Mouse (Mus musculus) embryonic stem cell, embryonic (primary cell): ENCODE data around the gene Gm10306.

ENCODE experiments used
- CTCF ChIA-PET, 4 experiments: fragments of 300-600 bp in 2 of 4; fragments of 350-600 bp in 2 of 4; sonication (Branson Sonifier 250); formaldehyde crosslinking; loops; one replicate each; lab custom pipeline; 2022; ENCODE audit warnings: inconsistent platforms in 2 of 4; lab: Charles Lee
- POLR2A ChIA-PET, 4 experiments: fragments of 300-600 bp in 2 of 4; fragments of 350-600 bp in 2 of 4; sonication (Branson Sonifier 250); formaldehyde crosslinking; loops; one replicate each; lab custom pipeline; 2022; ENCODE audit warnings: antibody characterized with exemption in 4 of 4, inconsistent platforms in 1 of 4; lab: Charles Lee

Gene Gm10306

GRCm38 (mm10) chr4:94556265-94557054 lies at the start of gene Gm10306, which contains the start of gene Caap1:
TSS of gene Gm10306 (plus strand) at chr4:94556546.
TSS of gene Caap1 (minus strand) at chr4:94556796.
- POLR2A ChIA-PET, result interaction anchor here (0.6 to 2.4 kb wide), 28 partner anchors 8 to 423 kb away, joined by 3 to 13 read pairs (median 4); partner anchors contain the start of genes Mysm1 (in 1 of the 4) and Plaa (in 1 of the 4)

GRCm38 (mm10) chr4:94515366-94515765 lies 41.0 kb upstream of the Gm10306 start:
- POLR2A ChIA-PET, result interaction anchor here in 1 of 4 experiments (0.6 to 0.7 kb wide), 5 partner anchors 49 to 269 kb away, joined by 3 to 4 read pairs (median 3); no protein-coding TSS in a partner anchor

More at GRCm38 (mm10) chr4:94556265-94557054, at the start of gene Gm10306, which contains the start of gene Caap1:
- CTCF ChIA-PET, result interaction anchor here in 1 of 4 experiments (1.0 kb wide), 1 partner anchor 45 kb away, joined by 6 read pairs; no protein-coding TSS in a partner anchor

GRCm38 (mm10) chr4:94517631-94518030 lies 38.7 kb upstream of the Gm10306 start:
- POLR2A ChIA-PET, result no interaction called here
- CTCF ChIA-PET, result no interaction called here

More at GRCm38 (mm10) chr4:94515366-94515765, 41.0 kb upstream of the Gm10306 start:
- CTCF ChIA-PET, result no interaction called here

GRCm38 (mm10) chr4:94523321-94523720 lies 33.0 kb upstream of the Gm10306 start:
- CTCF ChIA-PET, result interaction anchor here in 2 of 4 experiments (0.6 to 0.7 kb wide), 2 partner anchors 10 to 225 kb away, joined by 3 read pairs; no protein-coding TSS in a partner anchor
- POLR2A ChIA-PET, result no interaction called here

GRCm38 (mm10) chr4:94529448-94529847 lies 26.9 kb upstream of the Gm10306 start:
- ChIA-PET POLR2A (no interaction called here), CTCF (interaction anchor here in 1 of 4 experiments (0.7 kb wide), 1 partner anchor 705 kb away, joined by 4 read pairs; no protein-coding TSS in a partner anchor)

- ChIA-PET CTCF (interaction anchor here (0.6 to 0.7 kb wide), 6 partner anchors 10 to 183 kb away, joined by 3 to 13 read pairs (median 3); no protein-coding TSS in a partner anchor), POLR2A (interaction anchor here in 3 of 4 experiments (0.6 to 0.9 kb wide), 5 partner anchors 15 to 1343 kb away, joined by 3 to 6 read pairs (median 3); partner anchors contain the start of genes Caap1 (in 1 of the 3) and Gm10306 (in 1 of the 3))
These were observed 23.1 kb upstream of the Gm10306 start for GRCm38 (mm10) chr4:94533205-94533604.

GRCm38 (mm10) chr4:94543041-94543440 lies 13.3 kb upstream of the Gm10306 start:
- CTCF ChIA-PET, result interaction anchor here in 3 of 4 experiments (0.5 to 0.7 kb wide), 4 partner anchors 89 to 472 kb away, joined by 3 to 5 read pairs (median 4); no protein-coding TSS in a partner anchor
- POLR2A ChIA-PET, result interaction anchor here in 2 of 4 experiments (0.6 to 0.7 kb wide), 4 partner anchors 11 to 403 kb away, joined by 3 to 6 read pairs (median 4); no protein-coding TSS in a partner anchor

GRCm38 (mm10) chr4:94544321-94544720 lies 12.0 kb upstream of the Gm10306 start:
- POLR2A ChIA-PET, result interaction anchor here in 2 of 4 experiments (0.7 to 0.9 kb wide), 2 partner anchors 12 kb away, joined by 3 to 4 read pairs; partner anchors contain the start of genes Caap1 (in 2 of the 2) and Gm10306 (in 2 of the 2)
- CTCF ChIA-PET, result interaction anchor here in 1 of 4 experiments (0.6 kb wide), 1 partner anchor 11 kb away, joined by 5 read pairs; no protein-coding TSS in a partner anchor

GRCm38 (mm10) chr4:94554955-94555494 lies 1.3 kb upstream of the Gm10306 start:
- CTCF ChIA-PET, result no interaction called here
- POLR2A ChIA-PET, result no interaction called here

- CTCF ChIA-PET, result interaction anchor here in 1 of 4 experiments (1.0 kb wide), 1 partner anchor 44 kb away, joined by 6 read pairs; no protein-coding TSS in a partner anchor
- POLR2A ChIA-PET, result interaction anchor here (0.6 to 2.4 kb wide), 26 partner anchors 8 to 609 kb away, joined by 3 to 13 read pairs (median 4); partner anchors contain the start of genes Mysm1 (in 1 of the 4) and Plaa (in 1 of the 4)
These were observed 799 bp downstream of the Gm10306 start for GRCm38 (mm10) chr4:94557145-94557544.

- ChIA-PET CTCF (no interaction called here), POLR2A (interaction anchor here in 1 of 4 experiments (1.4 to 1.6 kb wide), 3 partner anchors 25 to 42 kb away, joined by 3 to 4 read pairs (median 3); no protein-coding TSS in a partner anchor)
These were observed 2.9 kb downstream of the Gm10306 start for GRCm38 (mm10) chr4:94559266-94559665.

- ChIA-PET CTCF (interaction anchor here in 1 of 4 experiments (0.9 kb wide), 1 partner anchor 14 kb away, joined by 3 read pairs; no protein-coding TSS in a partner anchor), POLR2A (interaction anchor here in 1 of 4 experiments (0.7 to 1.4 kb wide), 7 partner anchors 11 to 57 kb away, joined by 3 to 4 read pairs (median 3); no protein-coding TSS in a partner anchor)
These were observed 4.0 kb downstream of the Gm10306 start for GRCm38 (mm10) chr4:94560316-94560715.

- POLR2A ChIA-PET, result interaction anchor here in 1 of 4 experiments (0.7 to 1.4 kb wide), 4 partner anchors 16 to 27 kb away, joined by 3 read pairs; no protein-coding TSS in a partner anchor
These were observed 5.8 kb downstream of the Gm10306 start for GRCm38 (mm10) chr4:94561954-94562648.

GRCm38 (mm10) chr4:94564297-94564696 lies 8.0 kb downstream of the Gm10306 start:
- ChIA-PET POLR2A (interaction anchor here in 1 of 4 experiments (0.7 kb wide), 1 partner anchor 40 kb away, joined by 3 read pairs; no protein-coding TSS in a partner anchor), CTCF (no interaction called here)

More at GRCm38 (mm10) chr4:94561954-94562648, 5.8 kb downstream of the Gm10306 start:
- CTCF ChIA-PET, result no interaction called here

- ChIA-PET CTCF (no interaction called here), POLR2A (interaction anchor here in 1 of 4 experiments (1.0 kb wide), 1 partner anchor 12 kb away, joined by 3 read pairs; no protein-coding TSS in a partner anchor)
These were observed 16.3 kb downstream of the Gm10306 start for GRCm38 (mm10) chr4:94572677-94573076.

GRCm38 (mm10) chr4:94591765-94592381 lies 35.5 kb downstream of the Gm10306 start:
- CTCF ChIA-PET, result interaction anchor here in 1 of 4 experiments (1.5 kb wide), 1 partner anchor 9 kb away, joined by 4 read pairs; no protein-coding TSS in a partner anchor
- POLR2A ChIA-PET, result interaction anchor here in 2 of 4 experiments (1.4 to 3.5 kb wide), 3 partner anchors 11 to 35 kb away, joined by 4 to 10 read pairs (median 6); partner anchors contain the start of genes Caap1 (in 1 of the 2) and Gm10306 (in 1 of the 2)
